Mouse (Mus musculus) neural tube, embryonic 12.5 days (tissue): ENCODE measurements around the gene BC005624. TPM values are rescaled to one million over a fixed set of nuclear protein-coding genes. Genes with fewer than 3 reads are reported as not detected.

Source experiments
- ATAC-seq: fragments of 200-750 bp; cut with Nextera tagmentation; 2 replicates; pipeline ENCODE4 v1.8.0; 2017; ENCODE audit warnings: low read depth, mild to moderate bottlenecking, moderate TSS enrichment, moderate library complexity; ENCODE audit not compliant: low FRiP score
- H3K27ac ChIP-seq: fragments of 300-500 bp; sonication (generic); 2 replicates; pipeline ENCODE4 v1.5.1; 2016
- H3K27me3 ChIP-seq: fragments of 300-500 bp; sonication (generic); replicated peaks from 2 replicates; pipeline ENCODE4 v1.6.1; 2016; ENCODE audit warnings: mild to moderate bottlenecking
- H3K36me3 ChIP-seq: fragments of 300-500 bp; sonication (generic); 2 replicates; pipeline ENCODE4 v1.6.1; 2016; ENCODE audit warnings: mild to moderate bottlenecking
- H3K4me1 ChIP-seq: fragments of 300-500 bp; sonication (generic); 2 replicates; pipeline ENCODE4 v1.6.1; 2016
- H3K4me2 ChIP-seq: fragments of 300-500 bp; sonication (generic); replicated peaks from 2 replicates; pipeline ENCODE4 v1.6.1; 2016; ENCODE audit warnings: mild to moderate bottlenecking
- H3K4me3 ChIP-seq: fragments of 300-500 bp; sonication (generic); 2 replicates; pipeline ENCODE4 v1.5.1; 2016
- H3K9ac ChIP-seq: fragments of 300-500 bp; sonication (generic); 2 replicates; pipeline ENCODE4 v1.6.1; 2016; ENCODE audit warnings: mild to moderate bottlenecking
- H3K9me3 ChIP-seq: fragments of 300-500 bp; sonication (generic); 2 replicates; pipeline ENCODE4 v1.6.1; 2016; ENCODE audit warnings: mild to moderate bottlenecking
- WGBS: fragments of 180-500 bp; shearing (Covaris S2); methylation state at CpG from one replicate; pipeline ENCODE4 v1.1.7; 2016; 5-methylcytosine and 5-hydroxymethylcytosine counted together
- polyA plus RNA-seq: library from polyadenylated mRNA; unstranded; fragments of >200 nt; fragmentation: Nextera tagmentation; extraction: Ambion mirVana; gene quantifications from 2 replicates; pipeline ENCODE4 v1.2.1, GENCODE M21; 2016

BC005624 gene
- polyA plus RNA-seq, 1 experiment from 2014 or later, result 85.0 TPM

DNA sequence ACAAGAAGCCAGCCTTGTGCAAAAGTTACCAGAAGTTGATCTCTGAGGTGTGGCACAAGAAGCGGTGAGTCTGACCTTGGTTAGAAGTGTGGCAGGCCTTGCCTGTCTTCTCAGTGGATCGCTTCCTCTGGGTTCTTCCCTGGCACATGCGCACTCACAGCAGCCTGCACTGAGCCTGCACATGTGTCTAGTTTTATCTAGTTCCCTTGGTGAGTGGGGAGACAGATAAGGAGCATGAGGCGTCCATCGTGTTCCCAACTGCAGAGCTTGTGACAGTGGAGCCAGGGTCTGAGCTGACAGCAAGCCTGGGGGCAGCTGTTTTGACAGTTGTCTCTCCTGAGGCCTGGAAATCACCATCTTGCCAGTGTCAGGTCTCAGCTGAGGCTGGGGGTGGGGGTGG, 24.4 kb upstream of the BC005624 start:
- peaks cover 67% of the 10 kb centered on the region for H3K36me3 ChIP-seq
- 85% methylated on average over 5 of the region's 5 CpGs for WGBS
- H3K9me3 ChIP-seq, result no peaks in the 10 kb centered on the region
- no peak overlapping the region for H3K4me3 ChIP-seq
- H3K9ac ChIP-seq, result no peak overlapping the region
- H3K4me2 ChIP-seq, result no peak overlapping the region
- H3K27ac ChIP-seq, result no peak overlapping the region
- ATAC-seq, result no peak
- no peaks in the 10 kb centered on the region for H3K27me3 ChIP-seq
- H3K4me1 ChIP-seq, result no peaks in the 10 kb centered on the region

DNA sequence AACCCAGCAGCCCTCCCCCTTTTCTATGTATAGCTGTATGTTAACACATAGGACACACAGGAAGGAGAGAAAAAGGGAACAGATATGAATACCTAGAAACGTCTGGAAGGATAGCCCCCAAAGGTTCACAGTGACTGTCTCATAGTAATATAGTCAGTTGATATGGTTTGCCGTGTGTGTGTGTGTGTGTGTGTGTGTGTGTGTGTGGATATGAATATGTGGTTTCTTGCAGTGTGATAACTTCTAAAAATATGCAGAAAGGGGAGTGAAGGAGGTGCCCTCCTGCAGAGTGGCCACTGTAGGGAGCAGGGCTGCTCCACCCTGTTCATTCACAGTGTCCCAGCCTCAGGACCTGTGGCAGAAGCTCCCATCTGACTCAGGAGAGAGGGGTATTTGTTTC, 23.5 kb upstream of the BC005624 start:
- H3K27me3 ChIP-seq, result no peaks in the 10 kb centered on the region
- 83% methylated on average over 2 of the region's 2 CpGs for WGBS
- no peak for ATAC-seq
- no peak overlapping the region for H3K9ac ChIP-seq
- H3K36me3 ChIP-seq, result peaks cover 59% of the 10 kb centered on the region
- no peaks in the 10 kb centered on the region for H3K4me1 ChIP-seq
- no peak overlapping the region for H3K27ac ChIP-seq
- H3K9me3 ChIP-seq, result no peaks in the 10 kb centered on the region
- no peak overlapping the region for H3K4me3 ChIP-seq
- H3K4me2 ChIP-seq, result no peak overlapping the region

DNA sequence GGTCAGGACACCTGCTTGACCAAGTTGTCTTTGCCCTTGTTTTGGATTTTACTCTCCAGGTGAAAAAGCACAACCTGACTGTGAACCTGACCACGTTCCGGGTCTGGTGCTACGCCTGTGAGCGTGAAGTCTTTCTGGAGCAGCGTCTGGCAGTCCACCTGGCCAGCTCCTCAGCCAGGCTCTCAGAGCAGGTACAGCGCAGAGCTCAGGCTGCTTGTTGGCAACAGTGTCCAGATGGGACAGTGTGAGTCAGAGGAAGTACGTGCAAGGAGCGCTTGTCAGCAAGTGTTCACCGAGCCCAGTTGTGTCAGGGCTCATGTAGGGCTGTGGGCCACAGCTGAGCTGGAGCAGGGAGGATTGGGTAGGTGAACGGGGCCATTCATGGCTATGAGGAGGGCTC, 20.9 kb upstream of the BC005624 start:
- Histone ChIP-seq H3K36me3 (peaks cover 44% of the 10 kb centered on the region), H3K4me2 (no peak overlapping the region), H3K4me3 (no peak overlapping the region), H3K9me3 (no peaks in the 10 kb centered on the region), H3K9ac (no peak overlapping the region), H3K27ac (no peak overlapping the region), H3K27me3 (no peaks in the 10 kb centered on the region), H3K4me1 (peaks cover 14% of the 10 kb centered on the region)
- no peak for ATAC-seq
- WGBS, result 92% methylated on average over 10 of the region's 10 CpGs

DNA sequence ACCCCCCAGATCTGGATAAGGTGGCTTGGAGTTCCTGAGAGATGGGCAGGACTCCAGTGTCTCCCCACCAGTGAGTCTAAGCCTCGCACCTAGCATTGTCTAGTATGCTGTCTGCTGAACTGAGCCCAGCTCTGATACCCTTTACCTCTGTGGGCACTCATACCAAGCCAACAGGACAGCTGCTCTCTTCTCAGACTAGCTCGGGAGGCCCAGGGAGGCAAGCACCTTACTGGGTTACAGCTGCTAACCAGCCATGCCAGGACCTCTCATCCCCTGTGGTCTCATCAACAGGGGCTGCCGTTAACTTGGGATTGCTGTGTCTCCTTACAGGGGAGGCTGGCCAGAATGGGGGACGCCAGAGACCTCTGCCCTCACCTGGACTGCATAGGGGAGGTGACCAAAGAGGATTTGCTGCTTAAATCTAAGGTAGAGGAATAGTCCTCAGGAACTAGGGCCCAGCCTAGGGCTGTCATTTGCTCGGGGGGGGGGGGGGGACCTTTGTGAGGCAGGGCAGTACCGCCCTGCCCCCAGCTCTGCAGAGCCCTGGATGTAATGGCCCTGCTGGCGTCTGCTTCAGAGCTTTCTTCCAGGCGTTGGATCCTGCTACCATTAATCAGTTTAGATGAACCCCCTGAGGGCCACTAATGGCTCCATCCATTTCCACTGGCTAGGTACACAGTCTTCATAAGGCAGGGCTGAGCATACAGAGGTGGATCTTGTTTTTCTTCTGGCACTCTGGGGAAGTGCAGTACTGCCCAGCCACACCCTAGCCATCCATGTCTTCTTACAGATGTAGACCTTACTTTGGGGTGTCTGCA, 16.7 kb upstream of the BC005624 start:
- ATAC-seq, result peak; percentile 53; the same call in 1 of the 2 replicates
- Histone ChIP-seq H3K4me3 (no peak overlapping the region), H3K27me3 (no peaks in the 10 kb centered on the region), H3K4me1 (peaks cover 14% of the 10 kb centered on the region), H3K9ac (no peak overlapping the region), H3K9me3 (no peaks in the 10 kb centered on the region), H3K36me3 (peaks cover 28% of the 10 kb centered on the region), H3K4me2 (no peak overlapping the region), H3K27ac (peak overlapping the region; percentile 57)
- 41% methylated on average over 8 of the region's 8 CpGs for WGBS

DNA sequence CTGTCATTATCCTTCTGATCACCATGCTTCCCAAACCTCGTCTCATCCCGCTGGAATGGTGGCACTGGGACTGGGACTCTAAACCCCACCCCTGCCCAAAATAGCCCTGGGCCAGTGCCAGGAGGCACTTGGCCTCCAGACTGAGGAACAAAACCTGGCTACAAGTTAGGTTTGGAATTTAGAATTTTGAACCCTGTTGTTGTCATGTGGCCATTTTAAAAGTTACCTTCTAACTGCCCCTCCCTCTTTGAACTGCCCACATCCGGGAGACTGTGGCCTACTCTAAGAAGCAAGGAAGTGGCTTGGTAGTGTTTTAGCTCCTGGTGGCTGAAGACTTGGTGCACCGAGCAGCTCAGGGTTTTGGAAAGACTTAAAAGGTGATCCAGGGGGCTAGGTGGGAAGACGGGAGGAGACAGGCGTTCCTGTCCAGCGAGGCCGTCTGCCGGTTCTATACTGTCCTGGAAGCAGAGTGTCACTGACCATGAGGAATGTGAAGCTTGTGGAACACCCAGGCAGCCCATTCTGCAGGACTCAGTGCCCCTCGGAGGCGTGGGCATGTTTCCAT, 13.5 kb upstream of the BC005624 start:
- WGBS, result 84% methylated on average over 11 of the region's 11 CpGs
- no peak overlapping the region for H3K4me2 ChIP-seq
- H3K27me3 ChIP-seq, result no peaks in the 10 kb centered on the region
- H3K4me1 ChIP-seq, result peaks cover 14% of the 10 kb centered on the region
- no peak overlapping the region for H3K27ac ChIP-seq
- no peak overlapping the region for H3K9ac ChIP-seq
- H3K36me3 ChIP-seq, result peaks cover 7% of the 10 kb centered on the region; the same call in 1 of the 2 replicates
- H3K4me3 ChIP-seq, result no peak overlapping the region
- H3K9me3 ChIP-seq, result no peaks in the 10 kb centered on the region
- no peak for ATAC-seq

DNA sequence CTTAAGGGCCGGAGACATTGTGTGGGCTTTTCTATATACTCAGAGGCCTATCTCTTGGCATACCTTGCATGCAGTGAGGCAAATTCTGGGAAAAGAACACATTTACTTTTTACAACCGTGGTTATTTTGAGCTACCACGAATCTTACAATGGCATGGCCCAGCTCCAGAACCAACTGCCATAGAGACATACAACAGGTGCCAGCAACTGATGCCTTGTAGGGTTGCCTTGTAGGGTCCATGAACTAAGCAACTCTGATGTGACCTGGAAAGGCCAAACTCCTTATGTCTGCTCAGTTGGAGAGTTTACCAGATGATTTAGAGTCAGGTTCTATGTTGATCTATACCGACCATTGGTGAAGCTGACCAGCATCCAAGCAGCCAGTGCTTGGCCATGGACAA, 12.9 kb upstream of the BC005624 start:
- WGBS, result 94% methylated on average over 4 of the region's 4 CpGs
- Histone ChIP-seq H3K4me2 (no peak overlapping the region), H3K4me1 (peaks cover 14% of the 10 kb centered on the region), H3K9ac (no peak overlapping the region), H3K36me3 (peaks cover 1% of the 10 kb centered on the region; the same call in 1 of the 2 replicates), H3K27ac (no peak overlapping the region), H3K9me3 (no peaks in the 10 kb centered on the region), H3K4me3 (no peak overlapping the region), H3K27me3 (no peaks in the 10 kb centered on the region)
- no peak for ATAC-seq

DNA sequence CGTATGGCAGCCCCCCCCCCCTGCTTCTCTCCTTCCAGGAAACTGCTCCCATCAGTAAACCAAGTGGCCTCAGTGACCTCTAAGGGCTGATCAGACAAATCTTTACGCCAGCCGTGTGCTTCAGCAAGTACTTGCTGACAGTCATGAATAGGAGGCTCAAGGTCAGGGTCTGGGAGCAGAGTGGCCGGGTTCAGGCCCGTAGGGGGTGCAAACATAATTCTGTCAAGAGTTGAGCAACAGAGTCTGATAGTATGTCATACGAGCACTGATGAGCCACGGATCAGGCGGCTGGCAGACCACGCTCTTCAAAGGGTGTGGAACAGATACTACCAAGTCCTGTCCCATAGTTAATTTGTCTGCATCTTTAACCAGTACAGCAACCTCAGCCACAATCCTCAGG, 8.2 kb upstream of the BC005624 start:
- Histone ChIP-seq H3K9ac (no peak overlapping the region), H3K9me3 (no peaks in the 10 kb centered on the region), H3K36me3 (no peaks in the 10 kb centered on the region), H3K27ac (no peak overlapping the region), H3K4me3 (no peak overlapping the region), H3K4me2 (no peak overlapping the region), H3K27me3 (no peaks in the 10 kb centered on the region), H3K4me1 (peaks cover 6% of the 10 kb centered on the region; the same call in 1 of the 2 replicates)
- ATAC-seq, result no peak
- WGBS, result 90% methylated on average over 9 of the region's 9 CpGs

DNA sequence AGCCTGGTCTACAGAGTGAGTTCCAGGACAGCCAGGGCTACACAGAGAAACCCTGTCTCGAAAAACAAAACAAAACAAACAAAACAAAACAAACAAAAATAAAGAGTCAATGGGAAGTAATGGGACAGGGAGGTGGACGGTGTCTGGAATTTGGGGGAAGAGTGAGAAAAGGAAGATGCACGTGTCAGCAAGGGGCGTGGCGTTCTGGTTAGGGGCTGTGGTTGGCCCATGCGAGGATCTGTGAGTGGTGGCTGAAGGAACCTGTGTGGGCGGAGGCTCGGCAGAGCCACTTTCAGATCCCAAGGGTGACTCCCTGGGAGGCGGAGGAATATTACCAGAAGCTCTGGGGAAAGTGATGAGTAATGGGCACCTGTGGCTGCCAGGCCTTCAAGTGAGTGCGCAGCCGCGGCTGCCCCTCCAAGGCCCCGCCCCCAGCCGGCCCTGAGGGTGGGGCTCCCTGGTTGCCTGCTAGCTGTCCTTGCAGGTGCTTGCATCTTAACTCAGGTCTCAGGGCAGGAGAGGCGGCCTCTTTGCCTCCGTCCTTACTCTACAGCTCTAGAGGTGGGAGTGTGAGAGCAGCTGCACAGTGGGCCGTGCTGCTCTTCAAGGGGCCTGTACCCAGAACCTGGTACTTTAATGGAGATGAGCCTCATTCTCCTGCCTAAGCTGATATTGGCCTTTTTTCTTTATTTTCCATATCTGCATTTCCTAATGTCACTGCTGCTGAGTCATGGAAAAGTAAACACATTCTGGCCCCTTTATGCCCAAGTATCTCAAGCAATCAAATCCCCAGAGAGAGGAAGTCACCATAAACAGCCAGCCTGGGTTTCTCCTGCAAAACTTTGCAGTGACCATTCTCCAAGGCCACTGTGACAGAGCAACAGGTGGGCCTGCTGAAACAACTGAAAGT, 3.4 kb upstream of the BC005624 start:
- WGBS, result 27% methylated on average over 16 of the region's 17 CpGs
- peaks cover under 1% of the 10 kb centered on the region; the same call in 1 of the 2 replicates for H3K36me3 ChIP-seq
- H3K9ac ChIP-seq, result 0 out of 2 replicates have a peak overlapping the region, but pooled peaks have one; percentile 3
- no peaks in the 10 kb centered on the region for H3K27me3 ChIP-seq
- H3K9me3 ChIP-seq, result no peaks in the 10 kb centered on the region
- H3K4me1 ChIP-seq, result peaks cover 18% of the 10 kb centered on the region
- H3K4me2 ChIP-seq, result peak overlapping the region; percentile 9; the same call in 1 of the 2 replicates
- no peak overlapping the region for H3K4me3 ChIP-seq
- H3K27ac ChIP-seq, result no peak overlapping the region
- no peak for ATAC-seq

DNA sequence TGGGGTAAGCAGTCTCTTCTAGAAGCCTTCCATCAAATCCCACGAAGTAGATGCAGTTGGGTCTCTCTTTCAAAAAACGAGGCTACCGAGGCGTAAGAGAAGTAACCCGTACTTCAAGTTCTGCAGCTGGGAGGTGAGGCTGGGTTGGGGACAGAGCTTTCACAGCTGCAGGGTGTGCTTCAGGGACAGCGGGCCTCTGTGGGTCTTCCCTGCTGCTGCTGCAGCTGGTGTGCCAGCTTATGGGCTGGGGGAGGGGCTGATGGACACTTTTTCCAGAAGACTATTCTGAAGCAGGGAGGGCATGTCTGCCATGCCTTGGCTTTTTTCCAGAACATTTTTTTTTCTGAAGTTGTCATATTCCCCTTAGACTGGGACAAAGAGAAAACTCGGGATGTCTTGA, 1.0 kb upstream of the BC005624 start:
- Histone ChIP-seq H3K4me2 (peak overlapping the region; percentile 82), H3K4me3 (peak overlapping the region; percentile 71), H3K4me1 (peaks cover 18% of the 10 kb centered on the region), H3K9me3 (no peaks in the 10 kb centered on the region), H3K27me3 (no peaks in the 10 kb centered on the region), H3K27ac (no peak overlapping the region), H3K9ac (peak overlapping the region; percentile 70), H3K36me3 (peaks cover 20% of the 10 kb centered on the region)
- 52% methylated on average over 7 of the region's 7 CpGs for WGBS
- no peak for ATAC-seq

DNA sequence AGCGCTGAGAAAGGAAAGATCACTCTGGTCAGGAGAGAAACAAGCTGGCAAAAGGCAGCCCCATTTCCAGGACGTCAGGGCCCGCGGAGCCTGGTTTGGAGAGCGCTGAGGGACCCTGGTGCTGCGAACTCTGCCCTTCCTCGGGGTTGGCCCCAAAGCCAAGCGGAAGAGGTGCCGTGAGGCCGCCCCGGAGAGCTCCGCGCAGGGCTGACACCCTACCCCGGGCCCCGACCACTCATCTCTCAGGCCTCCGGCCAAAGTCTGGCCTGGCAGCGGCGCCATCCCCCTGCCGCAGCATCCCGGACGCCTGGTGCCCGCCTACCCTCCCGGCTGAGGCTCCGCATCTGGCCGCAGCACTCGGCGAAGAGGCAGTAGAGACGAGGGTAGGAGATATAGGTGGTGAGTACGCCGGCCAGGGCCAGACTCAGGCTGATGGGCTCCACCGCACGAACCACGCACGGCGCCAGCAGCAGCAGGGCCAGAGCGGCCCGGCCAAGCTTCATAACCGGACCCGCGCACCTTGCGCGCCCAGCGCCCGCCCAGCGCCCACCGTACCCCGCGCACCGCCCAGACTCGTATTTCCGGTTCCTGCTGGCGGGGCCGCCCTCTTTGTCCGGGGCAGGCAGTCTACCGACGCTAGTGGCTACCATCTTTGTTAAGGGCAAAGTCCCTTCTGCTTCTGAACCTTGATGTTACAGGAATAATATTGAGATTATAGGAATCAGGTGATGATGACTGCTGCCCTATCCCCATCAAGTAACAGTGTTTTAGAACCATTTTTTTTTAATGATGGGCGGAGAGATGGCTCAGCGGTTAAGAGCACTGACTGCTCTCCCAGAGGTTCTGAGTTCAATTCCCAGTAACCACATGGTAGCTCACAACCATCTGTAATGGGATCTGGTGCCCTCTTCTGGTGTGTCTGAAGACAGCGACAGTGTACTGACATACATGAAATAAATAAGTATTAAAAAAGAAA, 14.4 kb downstream of the BC005624 start, which contains the start of gene Tor1a:
Tor1a (minus strand) TSS at position 582 of the 976 bp plus-strand sequence.
- WGBS, result 2% methylated on average over 59 of the region's 59 CpGs
- peaks cover 19% of the 10 kb centered on the region for H3K4me1 ChIP-seq
- H3K4me3 ChIP-seq, result peak within 1 kb of the TSS; percentile 94
- H3K9ac ChIP-seq, result peak within 1 kb of the TSS; percentile 94
- no peaks in the 10 kb centered on the region for H3K27me3 ChIP-seq
- H3K27ac ChIP-seq, result peak within 1 kb of the TSS; percentile 50; the same call in 1 of the 2 replicates
- peaks cover 41% of the 10 kb centered on the region for H3K36me3 ChIP-seq
- peak; percentile 95 for ATAC-seq
- H3K9me3 ChIP-seq, result no peaks in the 10 kb centered on the region
- H3K4me2 ChIP-seq, result peak within 1 kb of the TSS; percentile 86

DNA sequence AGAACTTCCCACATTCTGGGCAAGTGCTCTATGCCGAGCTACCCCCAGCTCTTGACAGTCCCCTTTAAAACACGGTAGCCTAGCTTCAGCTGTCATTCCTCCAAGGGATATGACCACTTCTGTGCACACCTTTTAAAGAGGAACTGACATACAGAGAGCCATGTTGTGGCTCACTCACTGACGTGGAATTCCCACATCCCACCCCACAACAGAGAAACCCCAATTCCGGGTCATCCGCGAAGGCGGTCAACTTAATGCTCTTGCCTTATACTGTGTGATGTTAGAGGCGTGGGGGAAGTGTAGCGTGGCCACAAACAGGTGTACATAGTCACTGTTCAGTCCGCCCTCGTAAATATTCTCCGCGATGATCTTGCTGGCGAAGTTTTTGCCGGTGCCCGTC, 15.2 kb downstream of the BC005624 start:
- Histone ChIP-seq H3K9ac (peak overlapping the region; percentile 94), H3K4me1 (peaks cover 19% of the 10 kb centered on the region), H3K27me3 (no peaks in the 10 kb centered on the region), H3K4me2 (peak overlapping the region; percentile 86), H3K36me3 (peaks cover 44% of the 10 kb centered on the region), H3K9me3 (no peaks in the 10 kb centered on the region), H3K4me3 (peak overlapping the region; percentile 94), H3K27ac (no peak overlapping the region)
- 26% methylated on average over 16 of the region's 16 CpGs for WGBS
- no peak for ATAC-seq
